Mouse (Mus musculus) stomach, embryonic 15.5 days (tissue): ENCODE data around the gene Lpcat3. TPM values are rescaled to one million over a fixed set of nuclear protein-coding genes. Genes with fewer than 3 reads are reported as not detected.

Source experiments
- ATAC-seq: fragments of 200-750 bp; cut with Nextera tagmentation; 2 replicates; pipeline ENCODE4 v1.8.0; 2017; ENCODE audit warnings: low read depth, moderate number of reproducible peaks, moderate TSS enrichment; ENCODE audit not compliant: insufficient read depth, low FRiP score
- H3K27ac ChIP-seq: fragments of 300-500 bp; sonication (generic); 2 replicates; pipeline ENCODE4 v1.5.1; 2015; ENCODE audit warnings: mild to moderate bottlenecking, inconsistent platforms
- H3K27me3 ChIP-seq: fragments of 300-500 bp; sonication (generic); replicated peaks from 2 replicates; pipeline ENCODE4 v1.6.1; 2015; ENCODE audit warnings: inconsistent platforms
- H3K36me3 ChIP-seq: fragments of 300-500 bp; sonication (generic); 2 replicates; pipeline ENCODE4 v1.6.1; 2015; ENCODE audit warnings: inconsistent platforms
- H3K4me1 ChIP-seq: fragments of 300-500 bp; sonication (generic); 2 replicates; pipeline ENCODE4 v1.6.1; 2015; ENCODE audit warnings: inconsistent platforms
- H3K4me2 ChIP-seq: fragments of 300-500 bp; sonication (generic); 2 replicates; pipeline ENCODE4 v1.6.1; 2015; ENCODE audit warnings: mild to moderate bottlenecking, inconsistent platforms
- H3K4me3 ChIP-seq: fragments of 300-500 bp; sonication (generic); replicated peaks from 2 replicates; pipeline ENCODE4 v1.5.1; 2015; ENCODE audit warnings: inconsistent platforms
- H3K9ac ChIP-seq: fragments of 300-500 bp; sonication (generic); 2 replicates; pipeline ENCODE4 v1.6.1; 2015; ENCODE audit warnings: inconsistent platforms
- H3K9me3 ChIP-seq: fragments of 300-500 bp; sonication (generic); 2 replicates; pipeline ENCODE4 v1.6.1; 2016; ENCODE audit warnings: inconsistent platforms
- WGBS: fragments of 180-500 bp; shearing (Covaris S2); methylation state at CpG from one replicate; pipeline ENCODE4 v1.1.7; 2015; 5-methylcytosine and 5-hydroxymethylcytosine counted together
- polyA plus RNA-seq: library from polyadenylated mRNA; unstranded; fragments of >200 nt; fragmentation: Nextera tagmentation; extraction: Ambion mirVana; gene quantifications from 2 replicates; pipeline ENCODE4 v1.2.1, GENCODE M21; 2015

Lpcat3 gene
- polyA plus RNA-seq, 1 experiment from 2014 or later, result 79.3 TPM

- Histone ChIP-seq H3K9ac (peak overlapping the region; percentile 81), H3K4me3 (peak overlapping the region; percentile 77), H3K27ac (peak overlapping the region; percentile 85; the same call in 1 of the 2 replicates), H3K9me3 (no peaks in the 10 kb centered on the region), H3K4me2 (peak overlapping the region; percentile 74), H3K36me3 (peaks cover 29% of the 10 kb centered on the region), H3K27me3 (no peaks in the 10 kb centered on the region), H3K4me1 (peaks cover 30% of the 10 kb centered on the region)
- ATAC-seq, result no peak
- 10% methylated on average over 11 of the region's 11 CpGs for WGBS
Observed at GRCm38 (mm10) chr6:124712918-124713317, 50.1 kb downstream of the Lpcat3 start.

GRCm38 (mm10) chr6:124716864-124717490 is 54.1 kb downstream of the Lpcat3 start:
- H3K27ac ChIP-seq, result peak overlapping the region; percentile 87
- 52% methylated on average over 20 of the region's 20 CpGs for WGBS
- ATAC-seq, result no peak
- H3K9ac ChIP-seq, result no peak overlapping the region
- no peaks in the 10 kb centered on the region for H3K27me3 ChIP-seq
- H3K4me1 ChIP-seq, result peaks cover 14% of the 10 kb centered on the region
- peak overlapping the region; percentile 46 for H3K4me2 ChIP-seq
- H3K4me3 ChIP-seq, result peak overlapping the region; percentile 49
- peaks cover 29% of the 10 kb centered on the region for H3K36me3 ChIP-seq
- H3K9me3 ChIP-seq, result no peaks in the 10 kb centered on the region

GRCm38 (mm10) chr6:124717968-124718367 is 55.1 kb downstream of the Lpcat3 start:
- Histone ChIP-seq H3K4me3 (peak overlapping the region; percentile 49), H3K9me3 (no peaks in the 10 kb centered on the region), H3K4me1 (peaks cover 13% of the 10 kb centered on the region), H3K27me3 (no peaks in the 10 kb centered on the region), H3K9ac (peak overlapping the region; percentile 32), H3K27ac (peak overlapping the region; percentile 87), H3K4me2 (peak overlapping the region; percentile 46), H3K36me3 (peaks cover 29% of the 10 kb centered on the region)
- no peak for ATAC-seq
- WGBS, result 61% methylated on average over 13 of the region's 13 CpGs

GRCm38 (mm10) chr6:124718703-124719102 is 55.9 kb downstream of the Lpcat3 start:
- H3K9me3 ChIP-seq, result no peaks in the 10 kb centered on the region
- H3K36me3 ChIP-seq, result peaks cover 29% of the 10 kb centered on the region
- H3K9ac ChIP-seq, result peak overlapping the region; percentile 32; the same call in 1 of the 2 replicates
- peak overlapping the region; percentile 46 for H3K4me2 ChIP-seq
- no peaks in the 10 kb centered on the region for H3K27me3 ChIP-seq
- H3K27ac ChIP-seq, result peak overlapping the region; percentile 87
- peaks cover 6% of the 10 kb centered on the region for H3K4me1 ChIP-seq
- H3K4me3 ChIP-seq, result peak overlapping the region; percentile 49
- peak; percentile 83 for ATAC-seq
- 50% methylated on average over 14 of the region's 16 CpGs for WGBS

- H3K9me3 ChIP-seq, result no peaks in the 10 kb centered on the region
- H3K36me3 ChIP-seq, result peaks cover 23% of the 10 kb centered on the region
- peak; percentile 45; the same call in 1 of the 2 replicates for ATAC-seq
- no peaks in the 10 kb centered on the region for H3K27me3 ChIP-seq
- H3K4me2 ChIP-seq, result peak overlapping the region; percentile 46
- H3K4me3 ChIP-seq, result peak overlapping the region; percentile 49
- WGBS, result 57% methylated on average over 7 of the region's 7 CpGs
- peak overlapping the region; percentile 6; the same call in 1 of the 2 replicates for H3K9ac ChIP-seq
- H3K27ac ChIP-seq, result peak overlapping the region; percentile 87
- no peaks in the 10 kb centered on the region; the same call in 1 of the 2 replicates for H3K4me1 ChIP-seq
Observed at GRCm38 (mm10) chr6:124719354-124719978, 56.6 kb downstream of the Lpcat3 start.

- Histone ChIP-seq H3K4me3 (no peak overlapping the region), H3K4me1 (no peaks in the 10 kb centered on the region; the same call in 1 of the 2 replicates), H3K27ac (no peak overlapping the region), H3K27me3 (no peaks in the 10 kb centered on the region), H3K9ac (no peak overlapping the region), H3K4me2 (peak overlapping the region; percentile 46; the same call in 1 of the 2 replicates), H3K9me3 (no peaks in the 10 kb centered on the region), H3K36me3 (peaks cover 18% of the 10 kb centered on the region; the same call in 1 of the 2 replicates)
- 69% methylated on average over 11 of the region's 11 CpGs for WGBS
- ATAC-seq, result no peak
Observed at GRCm38 (mm10) chr6:124720904-124721303, 58.1 kb downstream of the Lpcat3 start.

GRCm38 (mm10) chr6:124722876-124723473 is 60.1 kb downstream of the Lpcat3 start:
- no peaks in the 10 kb centered on the region for H3K36me3 ChIP-seq
- peaks cover 3% of the 10 kb centered on the region; the same call in 1 of the 2 replicates for H3K4me1 ChIP-seq
- H3K9ac ChIP-seq, result no peak overlapping the region
- H3K9me3 ChIP-seq, result no peaks in the 10 kb centered on the region
- no peak overlapping the region for H3K27ac ChIP-seq
- ATAC-seq, result no peak
- no peak overlapping the region for H3K4me2 ChIP-seq
- H3K27me3 ChIP-seq, result no peaks in the 10 kb centered on the region
- 84% methylated on average over 6 of the region's 6 CpGs for WGBS
- H3K4me3 ChIP-seq, result no peak overlapping the region

GRCm38 (mm10) chr6:124723541-124723940 is 60.7 kb downstream of the Lpcat3 start:
- H3K4me3 ChIP-seq, result no peak overlapping the region
- H3K27me3 ChIP-seq, result no peaks in the 10 kb centered on the region
- no peaks in the 10 kb centered on the region for H3K9me3 ChIP-seq
- 73% methylated on average over 8 of the region's 8 CpGs for WGBS
- peaks cover 3% of the 10 kb centered on the region; the same call in 1 of the 2 replicates for H3K4me1 ChIP-seq
- no peaks in the 10 kb centered on the region for H3K36me3 ChIP-seq
- ATAC-seq, result no peak
- H3K4me2 ChIP-seq, result no peak overlapping the region
- H3K9ac ChIP-seq, result no peak overlapping the region
- no peak overlapping the region for H3K27ac ChIP-seq

GRCm38 (mm10) chr6:124724472-124724871 is 61.6 kb downstream of the Lpcat3 start:
- H3K36me3 ChIP-seq, result no peaks in the 10 kb centered on the region
- WGBS, result 84% methylated on average over 10 of the region's 10 CpGs
- H3K9ac ChIP-seq, result no peak overlapping the region; the same call in 1 of the 2 replicates
- H3K9me3 ChIP-seq, result no peaks in the 10 kb centered on the region
- no peak overlapping the region for H3K27ac ChIP-seq
- no peaks in the 10 kb centered on the region for H3K27me3 ChIP-seq
- no peak for ATAC-seq
- H3K4me2 ChIP-seq, result no peak overlapping the region
- no peak overlapping the region for H3K4me3 ChIP-seq
- peaks cover 3% of the 10 kb centered on the region; the same call in 1 of the 2 replicates for H3K4me1 ChIP-seq

GRCm38 (mm10) chr6:124728621-124729020 is 65.8 kb downstream of the Lpcat3 start:
- Histone ChIP-seq H3K27ac (no peak overlapping the region), H3K9me3 (no peaks in the 10 kb centered on the region), H3K4me1 (peaks cover 5% of the 10 kb centered on the region; the same call in 1 of the 2 replicates), H3K36me3 (no peaks in the 10 kb centered on the region), H3K4me2 (no peak overlapping the region), H3K27me3 (no peaks in the 10 kb centered on the region), H3K4me3 (no peak overlapping the region), H3K9ac (no peak overlapping the region)
- no peak for ATAC-seq
- WGBS, result 79% methylated on average over 10 of the region's 10 CpGs

- Histone ChIP-seq H3K4me2 (no peak overlapping the region), H3K9ac (no peak overlapping the region), H3K27ac (no peak overlapping the region), H3K4me3 (no peak overlapping the region), H3K36me3 (no peaks in the 10 kb centered on the region), H3K4me1 (peaks cover 5% of the 10 kb centered on the region; the same call in 1 of the 2 replicates), H3K9me3 (no peaks in the 10 kb centered on the region), H3K27me3 (no peaks in the 10 kb centered on the region)
- 75% methylated on average over 8 of the region's 8 CpGs for WGBS
- ATAC-seq, result no peak
Observed at GRCm38 (mm10) chr6:124729850-124730705, 67.3 kb downstream of the Lpcat3 start.
